Mouse (Mus musculus): Measurements from ENCODE around the gene Olfr94. TPM values are rescaled to one million over a fixed set of nuclear protein-coding genes. Genes with fewer than 3 reads are reported as not detected.
"Not testable (repeated sequence)": the region's sequence is repeated elsewhere in the genome, so short reads cannot be mapped to it uniquely, and the experiment has no call there.

Gene Olfr94
- total RNA-seq (2021): not detected

DNA sequence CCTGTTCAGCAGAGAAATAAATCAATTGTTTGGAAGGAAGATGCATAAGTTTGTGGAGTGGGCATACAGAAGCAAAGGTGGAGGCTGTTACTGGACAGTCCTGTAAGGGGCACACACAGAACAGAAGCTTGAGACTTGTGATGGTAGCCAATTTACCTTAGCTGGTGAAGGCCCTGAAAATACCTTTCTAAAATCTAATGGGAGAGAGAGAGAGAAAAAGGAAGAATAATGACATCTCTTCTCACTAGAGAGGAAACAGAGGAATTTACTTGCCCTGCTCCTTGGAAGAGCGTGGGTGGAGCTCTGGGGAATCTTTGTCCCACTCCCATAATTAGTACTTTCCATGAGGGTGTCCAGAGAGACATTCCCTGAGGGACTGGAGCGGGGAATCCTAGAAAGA, at the start of gene Olfr94:
TSS of gene Olfr94 (minus strand) at position 101 of the 400 bp plus-strand sequence.
- no peak for DNase-seq (ENCODE audit: extremely low spot score in 1 of 2, low spot score in 1 of 2)

DNA sequence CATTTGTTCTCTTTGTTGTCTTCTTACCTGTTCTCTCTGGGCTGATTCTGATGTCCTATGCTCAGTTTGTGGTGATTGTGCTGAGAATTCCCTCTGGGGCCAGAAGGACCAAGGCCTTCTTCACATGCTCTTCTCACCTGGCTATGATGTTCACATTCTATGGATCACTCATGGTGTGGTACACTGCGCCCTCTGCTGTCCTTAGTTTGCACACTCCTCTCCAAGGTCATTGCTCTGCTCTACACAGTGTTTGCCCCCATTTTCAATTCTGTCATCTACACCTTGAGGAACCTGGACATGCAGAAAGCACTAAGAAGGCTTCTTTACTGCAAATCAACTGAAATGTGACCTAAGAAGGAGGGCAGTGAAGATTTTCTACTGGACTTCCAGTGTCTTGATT, 49.8 kb upstream of the Olfr94 start:
- DNase-seq (ENCODE audit: extremely low spot score in 1 of 2, low spot score in 1 of 2): peak in 1 of 2 experiments; percentile 20

DNA sequence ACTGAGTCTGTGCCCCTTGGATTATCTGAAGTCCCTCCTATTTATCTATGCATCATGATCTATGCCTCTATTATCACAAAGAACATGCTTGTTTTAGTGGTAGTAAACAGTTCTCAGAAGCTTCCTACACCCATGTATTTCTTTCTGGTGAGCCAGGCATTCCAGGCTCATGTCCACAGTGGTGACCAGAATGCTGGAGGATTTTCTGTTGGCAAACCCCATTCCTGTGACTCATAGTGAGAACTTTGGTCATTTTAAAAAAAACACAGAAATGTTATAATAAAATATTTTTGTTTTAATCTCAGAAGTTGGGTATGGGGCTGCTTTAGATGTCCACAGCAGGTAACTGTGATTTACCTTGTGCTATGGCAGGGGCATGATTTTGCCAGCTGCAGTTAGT, 48.7 kb upstream of the Olfr94 start:
- DNase-seq (ENCODE audit: extremely low spot score in 1 of 2, low spot score in 1 of 2): no peak

DNA sequence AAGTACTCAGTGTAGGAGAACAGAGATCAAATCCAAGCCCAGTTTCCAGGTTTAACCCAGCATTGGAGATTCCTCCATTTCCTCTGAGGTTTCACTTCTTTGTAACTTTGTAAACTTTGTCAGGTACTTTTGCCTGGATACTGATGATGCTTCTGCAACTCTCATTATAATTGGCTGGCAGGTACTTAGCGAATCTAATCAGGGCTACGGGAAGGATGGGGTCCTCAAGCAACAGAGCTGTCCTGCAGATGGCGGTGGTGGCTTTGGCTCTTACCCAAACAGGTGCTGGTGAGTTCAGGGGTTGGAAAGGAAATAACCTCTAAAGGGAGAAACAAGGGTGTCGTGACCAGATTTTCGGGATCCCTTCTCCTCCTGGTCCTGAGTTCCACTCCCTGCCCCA, 45.9 kb upstream of the Olfr94 start:
- DNase-seq (ENCODE audit: extremely low spot score in 1 of 2, low spot score in 1 of 2): peak in 1 of 2 experiments; percentile 36

DNA sequence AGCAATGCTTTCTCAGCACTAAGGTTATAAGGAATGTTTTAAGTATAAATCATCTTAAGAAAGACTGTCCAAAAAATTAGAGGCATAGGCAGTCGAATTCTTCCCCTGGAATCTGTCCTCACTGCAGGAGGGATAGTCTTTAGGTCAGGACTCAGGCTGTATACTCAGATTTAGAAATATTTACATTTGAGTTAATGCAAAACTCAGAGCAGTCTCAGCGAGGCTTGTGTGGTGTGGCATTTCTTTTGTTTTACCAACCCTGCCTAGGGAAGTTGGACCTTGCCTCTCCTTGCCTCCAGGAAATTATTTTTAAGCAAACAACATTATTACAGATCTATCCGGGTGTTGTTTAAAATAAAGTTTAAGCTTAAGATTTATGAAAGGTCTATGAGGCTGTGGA, 41.4 kb upstream of the Olfr94 start:
- no peak for DNase-seq (ENCODE audit: extremely low spot score in 1 of 2, low spot score in 1 of 2)

DNA sequence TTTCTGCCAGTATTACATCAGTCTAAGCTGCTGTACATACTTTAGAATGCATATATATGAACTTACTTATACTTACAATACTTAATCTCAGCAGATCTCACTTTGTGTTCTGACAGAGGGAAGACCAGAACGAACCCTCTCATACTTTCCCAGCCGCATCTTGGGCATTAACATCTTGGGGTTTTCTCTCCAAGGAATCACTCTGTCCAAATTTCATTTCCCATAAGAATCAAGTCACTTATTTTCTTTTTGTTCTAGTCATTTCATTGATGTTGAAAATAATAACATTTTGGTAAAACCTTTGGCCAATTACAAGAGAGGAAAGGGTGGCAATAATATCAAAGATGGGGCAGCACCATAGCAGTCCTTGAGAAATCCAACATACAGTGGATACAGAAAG, 36.4 kb upstream of the Olfr94 start, which contains the start of gene Olfr97:
TSS of gene Olfr97 (minus strand) at position 101 of the 400 bp plus-strand sequence.
- not testable (repeated sequence) for DNase-seq (ENCODE audit: extremely low spot score in 1 of 2, low spot score in 1 of 2)

DNA sequence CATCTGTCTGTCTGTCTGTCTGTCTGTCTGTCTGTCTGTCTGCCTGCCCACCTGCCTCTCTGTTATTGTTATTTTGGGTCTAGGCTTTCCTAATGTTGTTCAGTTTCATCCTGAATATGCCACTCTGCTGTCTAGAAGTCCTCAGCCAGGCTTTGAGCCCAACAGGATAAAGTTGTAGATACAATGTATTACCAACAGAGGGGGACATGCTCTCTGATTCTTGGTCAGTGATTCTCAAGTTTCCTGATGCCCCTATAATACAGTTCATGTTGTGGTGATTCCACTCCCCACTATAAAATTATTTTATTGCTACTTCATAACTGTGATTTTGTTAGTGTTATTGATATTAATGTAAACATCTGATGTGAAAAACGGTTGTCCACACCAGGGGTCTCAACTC, 21.1 kb upstream of the Olfr94 start:
- no peak for DNase-seq (ENCODE audit: extremely low spot score in 1 of 2, low spot score in 1 of 2)

DNA sequence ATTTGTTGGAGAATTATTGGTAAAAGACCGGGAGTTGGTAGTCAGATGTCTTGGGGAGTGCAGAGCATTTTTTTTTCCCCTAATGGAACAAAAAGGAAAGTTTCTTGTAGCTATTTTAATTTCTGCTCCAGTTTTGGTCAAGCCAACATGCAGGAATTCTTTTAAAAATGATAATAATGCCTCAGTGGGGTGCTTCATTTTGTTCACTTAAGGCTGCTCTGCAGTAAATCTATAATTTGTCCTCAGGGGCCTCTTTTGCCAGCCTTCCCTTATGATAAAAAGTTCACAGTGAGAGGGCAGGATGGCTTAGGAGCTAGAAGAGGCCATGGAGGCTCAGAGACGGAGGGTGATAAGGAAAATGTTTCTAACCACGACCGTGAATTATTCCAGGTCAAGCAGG, 19.1 kb upstream of the Olfr94 start, which contains the start of gene Olfr96:
TSS of gene Olfr96 (plus strand) at position 301 of the 400 bp plus-strand sequence.
- DNase-seq (ENCODE audit: extremely low spot score in 1 of 2, low spot score in 1 of 2): no peak

DNA sequence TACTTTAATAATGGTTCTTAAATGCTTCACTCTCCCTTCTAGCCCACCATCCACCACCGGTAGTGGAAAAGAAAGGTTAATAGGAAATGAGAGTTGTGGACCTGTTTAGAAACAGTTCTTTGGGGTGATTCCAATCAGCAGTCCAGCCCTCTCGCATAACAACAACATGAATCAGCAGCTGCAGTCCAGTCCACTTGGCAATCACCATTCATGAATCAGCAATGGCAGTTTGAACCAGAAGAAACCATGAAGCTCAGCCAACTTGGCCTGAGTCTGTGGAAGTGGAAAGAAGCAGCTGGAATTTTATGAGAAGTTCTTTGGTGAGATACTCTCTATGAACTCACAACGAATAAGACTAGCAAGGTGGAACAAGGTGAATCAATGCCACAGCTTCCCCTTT, 17.7 kb upstream of the Olfr94 start:
- DNase-seq (ENCODE audit: extremely low spot score in 1 of 2, low spot score in 1 of 2): no peak

DNA sequence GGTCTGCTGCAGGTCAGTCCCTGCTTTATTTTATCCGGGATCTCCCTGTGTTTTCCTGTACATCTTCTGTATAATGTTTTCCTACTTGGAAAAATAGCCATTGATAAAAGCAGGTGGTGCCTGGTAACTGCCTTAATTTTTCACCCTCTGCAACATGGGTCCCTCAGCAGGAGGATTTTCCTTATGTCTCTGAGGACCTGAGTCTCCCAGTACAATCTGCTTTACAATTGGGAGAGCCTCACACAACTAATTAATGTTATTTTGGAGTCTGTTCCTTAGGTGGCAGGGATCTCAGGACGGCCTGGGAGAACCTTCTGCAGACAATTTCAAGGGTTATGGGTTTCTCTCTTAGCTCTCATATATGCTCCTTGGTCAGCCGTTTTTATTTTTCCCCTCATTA, 12.2 kb upstream of the Olfr94 start, which contains the start of gene Olfr95:
TSS of gene Olfr95 (minus strand) at position 101 of the 400 bp plus-strand sequence.
- DNase-seq (ENCODE audit: extremely low spot score in 1 of 2, low spot score in 1 of 2): no peak

DNA sequence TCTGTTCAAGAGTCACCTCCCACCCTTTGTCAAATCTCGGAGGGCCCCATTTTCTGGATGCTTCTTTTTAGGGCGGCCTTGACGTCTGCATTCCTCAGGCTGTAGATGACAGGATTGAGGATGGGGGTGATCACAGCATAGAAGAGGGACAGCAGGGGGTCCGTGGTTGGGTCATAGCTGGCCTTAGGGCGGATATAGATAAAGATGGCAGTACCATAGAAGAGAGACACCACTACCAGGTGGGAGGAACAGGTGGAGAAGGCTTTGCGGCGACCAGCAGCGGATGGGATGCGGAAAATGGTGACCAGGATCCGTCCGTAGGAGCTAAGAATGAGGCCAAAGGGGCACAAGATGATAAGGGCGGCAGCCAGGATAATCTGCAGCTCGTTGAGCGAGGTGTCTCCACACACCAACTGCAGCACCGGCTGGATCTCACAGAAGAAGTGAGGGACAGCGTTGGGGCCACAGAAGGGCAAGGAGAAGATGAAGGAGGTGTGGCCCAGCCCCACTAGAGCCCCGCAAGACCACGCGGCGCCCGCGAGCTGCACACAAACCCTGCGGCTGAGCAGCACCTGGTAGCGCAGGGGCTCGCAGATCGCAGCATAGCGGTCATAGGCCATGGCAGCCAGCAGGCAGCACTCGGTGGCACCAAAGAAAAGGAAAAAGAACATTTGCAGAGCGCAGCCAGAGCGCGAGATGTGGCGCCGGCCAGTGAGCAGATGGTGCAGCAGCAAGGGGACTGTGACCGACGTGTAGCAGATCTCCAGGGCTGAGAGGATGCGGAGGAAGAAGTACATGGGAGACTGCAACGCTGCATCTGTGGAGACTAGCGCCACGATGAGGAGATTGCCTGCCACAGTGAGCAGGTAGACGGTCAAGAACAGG, 10.3 kb upstream of the Olfr94 start:
- no peak for DNase-seq (ENCODE audit: extremely low spot score in 1 of 2, low spot score in 1 of 2)

DNA sequence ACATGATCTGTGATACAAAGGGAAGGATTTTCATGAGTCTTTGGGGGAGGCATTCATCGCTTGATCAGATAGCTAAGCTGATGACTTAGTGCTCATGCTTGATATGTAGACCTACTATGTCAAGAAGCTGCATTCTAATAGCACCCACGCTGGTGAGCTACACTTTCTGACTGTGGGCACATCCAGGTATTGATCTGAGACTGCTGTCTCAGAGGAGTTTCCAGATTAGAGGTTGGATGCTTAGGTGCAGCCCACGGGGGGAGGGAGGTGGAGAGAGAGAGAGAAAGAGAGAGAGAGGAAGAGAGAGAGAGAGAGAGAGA, 3.1 kb upstream of the Olfr94 start:
- DNase-seq (ENCODE audit: extremely low spot score in 1 of 2, low spot score in 1 of 2): no peak

DNA sequence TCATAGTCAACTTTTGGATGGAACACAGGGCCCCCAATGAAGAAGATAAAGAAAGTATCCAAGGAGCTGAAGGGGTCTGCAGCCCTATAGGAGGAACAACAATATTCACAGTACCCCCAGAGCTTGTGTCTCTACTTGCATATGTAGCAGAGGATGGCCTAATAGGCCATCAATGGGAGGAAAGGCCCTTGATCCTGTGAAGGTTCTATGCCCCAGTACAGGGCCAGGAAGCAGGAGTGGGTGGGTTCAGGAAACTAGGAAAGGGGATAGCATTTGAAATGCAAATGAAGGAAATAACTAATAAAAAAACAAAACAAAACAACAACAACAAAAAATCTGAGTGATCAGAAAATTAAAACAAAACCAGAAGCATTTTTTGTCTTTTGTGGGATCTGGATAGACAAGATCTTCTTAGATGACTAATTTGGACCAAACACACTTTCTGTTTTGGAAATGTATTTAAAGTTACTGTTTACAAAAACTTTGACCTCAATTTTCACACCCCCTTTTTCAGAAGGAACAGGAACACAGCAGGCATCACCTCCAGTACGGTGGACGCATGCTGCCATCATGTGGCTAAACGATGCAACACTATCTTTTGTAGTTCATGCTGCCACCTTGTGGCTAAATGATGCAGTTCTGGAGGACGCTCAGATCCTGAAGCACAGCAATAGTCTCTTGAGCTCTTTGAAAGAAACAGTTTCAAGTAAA, 2.6 kb upstream of the Olfr94 start:
- peak; percentile 60 to 88 for DNase-seq (ENCODE audit: extremely low spot score in 1 of 2, low spot score in 1 of 2)

DNA sequence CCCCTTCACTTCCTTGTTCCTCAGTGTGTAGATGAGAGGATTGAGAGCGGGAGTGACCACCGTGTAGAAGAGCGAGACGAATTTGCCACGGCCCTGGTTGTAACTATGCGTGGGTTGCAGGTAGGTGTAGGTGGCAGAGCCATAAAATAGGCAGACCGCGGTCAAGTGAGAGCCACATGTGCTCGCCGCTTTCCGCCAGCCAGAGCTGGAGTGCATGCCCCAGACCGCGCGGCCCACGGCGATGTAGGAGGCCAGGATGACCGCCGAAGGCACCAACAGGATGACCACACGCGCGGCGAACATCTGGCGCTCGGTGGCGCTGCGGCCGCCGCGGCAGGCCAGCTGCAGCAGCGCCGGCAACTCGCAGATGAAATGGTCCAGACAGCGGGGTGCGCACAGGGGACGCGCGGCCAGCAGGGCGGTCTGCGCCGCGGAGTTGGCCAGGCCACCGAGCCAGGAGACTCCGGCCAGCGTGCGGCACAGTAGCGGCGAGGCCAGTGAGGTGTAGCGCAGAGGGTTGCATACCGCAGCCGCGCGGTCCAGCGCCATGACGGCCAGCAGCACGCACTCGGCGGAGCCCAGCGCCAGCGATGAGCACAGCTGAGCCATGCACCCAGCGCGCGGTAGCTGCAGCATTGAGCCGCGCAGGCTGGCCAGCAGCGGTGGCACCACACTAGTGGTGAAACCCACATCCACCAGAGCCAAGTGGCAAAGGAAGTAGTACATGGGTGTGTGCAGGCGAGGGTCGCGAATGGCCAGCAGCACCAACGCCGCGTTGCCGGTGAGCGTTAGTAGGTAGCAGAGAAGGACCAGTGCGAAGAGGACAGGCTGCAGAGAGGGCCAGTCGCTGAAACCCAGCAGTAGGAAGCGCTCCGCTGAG, 3.7 kb downstream of the Olfr94 start:
- peak; percentile 20 to 22 for DNase-seq (ENCODE audit: extremely low spot score in 1 of 2, low spot score in 1 of 2)

DNA sequence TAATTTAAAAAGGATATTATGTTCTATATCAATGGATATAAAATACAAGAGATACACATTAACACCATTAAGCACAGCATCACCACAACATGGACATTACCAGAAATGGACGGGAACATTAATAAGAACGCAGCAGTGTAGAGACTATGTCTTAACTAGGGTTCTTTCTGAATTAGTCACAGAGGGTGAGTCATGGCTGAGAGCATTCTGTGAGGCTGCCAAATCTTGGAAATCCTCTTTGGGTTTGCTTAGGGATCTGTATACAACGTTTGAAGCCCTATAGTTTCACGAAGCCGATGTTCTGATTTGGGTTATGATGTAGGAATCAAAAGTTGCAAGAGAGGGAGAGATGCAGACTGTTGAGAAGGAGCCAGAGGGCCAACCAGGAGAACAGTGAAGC, 6.0 kb downstream of the Olfr94 start:
- DNase-seq (ENCODE audit: extremely low spot score in 1 of 2, low spot score in 1 of 2): no peak

DNA sequence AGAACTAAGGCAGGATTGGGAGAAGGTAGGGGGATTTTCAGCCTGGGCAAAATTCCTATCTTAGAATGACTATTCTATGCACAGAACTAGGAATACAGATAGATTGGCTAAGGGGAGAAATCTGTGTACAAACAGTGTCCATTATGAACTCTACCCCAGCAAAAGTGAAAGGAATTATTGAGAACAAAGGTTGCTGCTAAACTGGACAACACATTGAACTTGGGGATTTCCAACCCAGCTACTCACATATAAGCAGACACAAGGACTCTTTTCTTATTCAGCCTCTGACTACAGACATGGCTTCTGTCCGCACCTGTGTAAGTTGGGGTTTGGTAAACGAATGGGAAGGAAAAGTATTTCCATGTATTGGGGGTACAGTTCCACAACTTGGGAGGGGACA, 7.1 kb downstream of the Olfr94 start, which contains the start of gene Ubd:
TSS of gene Ubd (plus strand) at position 237 of the 400 bp plus-strand sequence.
- DNase-seq (ENCODE audit: extremely low spot score in 1 of 2, low spot score in 1 of 2): no peak

DNA sequence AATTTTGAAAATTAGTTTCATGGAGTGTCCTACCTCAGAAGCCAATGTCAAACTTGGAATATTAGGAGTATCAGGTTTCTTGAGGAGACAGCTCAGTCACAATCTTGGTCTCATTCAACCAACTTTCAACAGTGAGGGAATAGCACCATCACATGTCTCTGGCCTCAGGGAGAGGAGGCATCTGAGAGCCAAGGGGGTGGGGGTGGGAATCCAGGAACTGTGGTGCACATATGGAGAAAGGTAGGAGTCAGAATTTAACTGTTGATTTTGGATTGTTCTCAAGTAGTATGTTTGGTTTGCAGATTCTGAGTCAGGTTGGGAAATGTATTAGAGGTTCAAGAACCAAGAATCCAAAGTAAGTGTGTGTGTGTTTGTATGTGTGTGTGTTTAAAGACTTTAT, 7.8 kb downstream of the Olfr94 start:
- DNase-seq (ENCODE audit: extremely low spot score in 1 of 2, low spot score in 1 of 2): no peak

DNA sequence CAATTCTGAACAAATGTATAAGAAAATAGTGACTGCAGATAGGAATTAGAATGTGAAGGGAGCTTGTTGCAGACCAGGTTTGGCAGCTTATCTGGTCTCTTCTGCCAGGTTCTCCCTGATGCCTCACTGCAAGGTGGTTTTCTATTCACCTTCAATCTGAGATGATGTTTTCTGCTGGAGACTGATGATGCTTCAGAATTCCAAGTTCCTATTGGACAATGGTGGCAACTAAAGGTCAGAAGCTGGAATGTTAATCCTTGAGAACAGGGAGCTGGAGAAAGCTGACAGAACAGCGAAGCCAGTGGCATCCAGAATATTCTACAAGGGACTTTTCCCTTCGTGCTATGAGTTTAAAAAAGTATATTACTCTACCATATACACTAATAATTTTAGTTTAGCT, 10.1 kb downstream of the Olfr94 start:
- DNase-seq (ENCODE audit: extremely low spot score in 1 of 2, low spot score in 1 of 2): peak in 1 of 2 experiments; percentile 47

DNA sequence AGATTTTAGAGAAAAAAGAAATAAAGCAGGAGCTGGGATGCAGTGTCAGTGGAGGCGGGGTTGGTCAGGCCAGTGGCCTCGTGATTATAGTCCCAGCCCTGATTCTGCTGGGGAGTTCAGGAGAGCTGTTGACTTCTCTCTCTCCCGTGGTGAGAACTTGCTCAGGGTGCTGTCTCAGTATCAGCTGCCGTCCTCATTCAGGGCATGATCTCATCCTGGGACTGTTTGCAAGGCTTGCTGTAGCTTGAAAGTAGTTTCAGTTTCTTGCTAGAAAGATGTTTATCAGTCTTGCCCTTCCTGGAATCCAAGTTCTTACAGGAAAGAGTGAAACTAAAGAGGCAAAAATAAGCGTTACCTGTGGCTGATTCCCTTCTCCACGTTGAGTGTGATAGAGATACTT, 15.3 kb downstream of the Olfr94 start:
- DNase-seq (ENCODE audit: extremely low spot score in 1 of 2, low spot score in 1 of 2): no peak

DNA sequence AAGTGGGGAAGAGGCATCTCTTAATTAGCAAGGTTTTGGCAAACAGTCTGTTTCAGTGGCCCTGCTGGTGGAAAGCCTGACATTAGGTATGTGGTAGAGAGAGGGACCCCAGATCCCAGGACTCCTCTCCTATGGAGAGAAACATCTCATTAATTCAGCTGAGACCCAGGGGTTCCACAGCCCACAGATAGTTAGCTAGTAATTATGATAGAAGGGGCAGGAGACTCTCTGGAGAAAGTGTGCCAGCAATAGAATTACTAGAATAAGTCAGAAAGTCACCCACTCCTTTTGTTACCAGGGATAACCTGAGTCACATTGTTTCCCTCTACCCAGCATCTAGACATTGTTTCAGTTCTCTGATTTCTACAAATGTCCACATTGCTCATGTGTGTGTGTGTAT, 39.4 kb downstream of the Olfr94 start, which contains the start of gene Olfr93:
TSS of gene Olfr93 (minus strand) at position 101 of the 400 bp plus-strand sequence.
- DNase-seq (ENCODE audit: extremely low spot score in 1 of 2, low spot score in 1 of 2): no peak

Measured in layer of hippocampus, postnatal 25 days (tissue).